Mouse (Mus musculus) neural tube, embryonic 15.5 days (tissue): ENCODE results near the gene Cd1d1. TPM values are rescaled to one million over a fixed set of nuclear protein-coding genes. Genes with fewer than 3 reads are reported as not detected.

Experiments
- ATAC-seq: fragments of 200-750 bp; cut with Nextera tagmentation; 2 replicates; pipeline ENCODE4 v1.8.0; 2017; ENCODE audit warnings: mild to moderate bottlenecking, moderate TSS enrichment, moderate library complexity; ENCODE audit not compliant: low FRiP score
- H3K27ac ChIP-seq: fragments of 300-500 bp; sonication (generic); replicated peaks from 2 replicates; pipeline ENCODE4 v1.5.1; 2015; ENCODE audit warnings: mild to moderate bottlenecking, inconsistent platforms
- H3K27me3 ChIP-seq: fragments of 300-500 bp; sonication (generic); replicated peaks from 2 replicates; pipeline ENCODE4 v1.6.1; 2015; ENCODE audit warnings: inconsistent platforms
- H3K36me3 ChIP-seq: fragments of 300-500 bp; sonication (generic); 2 replicates; pipeline ENCODE4 v1.6.1; 2015; ENCODE audit warnings: inconsistent platforms
- H3K4me1 ChIP-seq: fragments of 300-500 bp; sonication (generic); 2 replicates; pipeline ENCODE4 v1.6.1; 2015; ENCODE audit warnings: inconsistent platforms
- H3K4me2 ChIP-seq: fragments of 300-500 bp; sonication (generic); 2 replicates; pipeline ENCODE4 v1.6.1; 2015; ENCODE audit warnings: inconsistent platforms, mild to moderate bottlenecking, moderate library complexity
- H3K4me3 ChIP-seq: fragments of 300-500 bp; sonication (generic); replicated peaks from 2 replicates; pipeline ENCODE4 v1.5.1; 2015; ENCODE audit warnings: mild to moderate bottlenecking, inconsistent platforms
- H3K9ac ChIP-seq: fragments of 300-500 bp; sonication (generic); replicated peaks from 2 replicates; pipeline ENCODE4 v1.6.1; 2015; ENCODE audit warnings: mild to moderate bottlenecking, inconsistent platforms
- H3K9me3 ChIP-seq: fragments of 300-500 bp; sonication (generic); replicated peaks from 2 replicates; pipeline ENCODE4 v1.6.1; 2016; ENCODE audit warnings: inconsistent platforms
- WGBS: fragments of 180-500 bp; shearing (Covaris S2); methylation state at CpG from one replicate; pipeline ENCODE4 v1.1.7; 2015; ENCODE audit warnings: mixed read lengths; 5-methylcytosine and 5-hydroxymethylcytosine counted together
- polyA plus RNA-seq: library from polyadenylated mRNA; unstranded; fragments of >200 nt; fragmentation: Nextera tagmentation; extraction: Ambion mirVana; gene quantifications from 2 replicates; pipeline ENCODE4 v1.2.1, GENCODE M21; 2015

Gene Cd1d1
- polyA plus RNA-seq, 1 experiment from 2014 or later: 57.0 TPM

- 89% methylated on average over 17 of the region's 17 CpGs for WGBS
- Histone ChIP-seq H3K4me3 (no peak overlapping the region), H3K36me3 (no peaks in the 10 kb centered on the region), H3K27ac (no peak overlapping the region), H3K4me2 (no peak overlapping the region), H3K27me3 (no peaks in the 10 kb centered on the region), H3K9me3 (no peaks in the 10 kb centered on the region), H3K4me1 (no peaks in the 10 kb centered on the region), H3K9ac (no peak overlapping the region)
- ATAC-seq: no peak
Measured at GRCm38 (mm10) chr3:86960656-86961394, 38.4 kb downstream of the Cd1d1 start.

DNA sequence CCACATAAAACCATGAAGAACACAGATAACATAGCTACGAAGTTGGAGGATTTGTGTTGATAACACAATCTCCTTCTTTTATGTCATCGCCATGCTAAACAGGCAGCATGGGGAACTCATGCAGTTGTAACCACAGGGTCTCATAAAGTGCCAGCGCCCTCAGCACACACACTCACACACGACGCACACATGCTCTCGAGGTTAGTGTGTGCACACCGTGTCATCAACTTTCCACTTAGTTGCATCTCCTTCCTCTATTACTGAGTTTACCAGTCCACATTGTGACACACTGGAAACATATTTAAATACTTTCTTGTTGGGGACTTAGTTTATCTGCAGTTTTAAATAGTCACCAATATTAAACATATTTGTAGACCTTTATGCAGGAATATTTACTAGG is 40.2 kb downstream of the Cd1d1 start:
- 87% methylated on average over 7 of the region's 7 CpGs for WGBS
- Histone ChIP-seq H3K9ac (no peak overlapping the region), H3K27ac (no peak overlapping the region), H3K27me3 (no peaks in the 10 kb centered on the region), H3K36me3 (no peaks in the 10 kb centered on the region), H3K4me2 (no peak overlapping the region), H3K9me3 (no peaks in the 10 kb centered on the region), H3K4me1 (no peaks in the 10 kb centered on the region), H3K4me3 (no peak overlapping the region)
- no peak for ATAC-seq

DNA sequence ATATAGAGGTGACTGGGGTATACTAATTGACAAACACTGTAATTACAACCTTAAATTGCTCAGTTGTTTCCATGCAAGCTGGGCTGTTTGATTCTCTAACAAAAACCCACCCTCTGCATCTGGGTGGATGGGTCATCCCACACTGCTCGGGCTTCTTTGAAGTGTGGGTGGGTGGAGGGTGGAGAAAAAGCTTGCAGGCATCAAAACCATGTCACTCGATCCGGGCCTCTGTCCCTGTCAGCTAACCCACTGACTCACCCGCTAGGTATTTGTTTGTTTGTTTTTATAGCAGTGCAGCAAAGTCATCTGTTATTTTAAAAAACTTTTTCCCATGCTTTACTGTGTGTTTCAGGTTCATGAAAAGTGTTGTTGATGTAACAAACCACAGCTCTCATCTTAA is 43.9 kb downstream of the Cd1d1 start:
- H3K9me3 ChIP-seq: no peaks in the 10 kb centered on the region
- H3K4me3 ChIP-seq: no peak overlapping the region
- H3K27ac ChIP-seq: no peak overlapping the region
- H3K9ac ChIP-seq: no peak overlapping the region
- H3K4me1 ChIP-seq: no peaks in the 10 kb centered on the region
- H3K36me3 ChIP-seq: no peaks in the 10 kb centered on the region
- no peaks in the 10 kb centered on the region for H3K27me3 ChIP-seq
- H3K4me2 ChIP-seq: no peak overlapping the region
- no peak for ATAC-seq
- WGBS: 15% methylated on average over 4 of the region's 4 CpGs

GRCm38 (mm10) chr3:86954521-86954920 is 44.7 kb downstream of the Cd1d1 start:
- Histone ChIP-seq H3K4me3 (no peak overlapping the region), H3K4me1 (no peaks in the 10 kb centered on the region), H3K9ac (no peak overlapping the region), H3K4me2 (no peak overlapping the region), H3K36me3 (no peaks in the 10 kb centered on the region), H3K27ac (no peak overlapping the region), H3K27me3 (no peaks in the 10 kb centered on the region), H3K9me3 (no peaks in the 10 kb centered on the region)
- no peak for ATAC-seq
- 53% methylated on average over 1 of the region's 1 CpGs for WGBS

- no peaks in the 10 kb centered on the region for H3K9me3 ChIP-seq
- H3K4me3 ChIP-seq: no peak overlapping the region
- no peak overlapping the region for H3K4me2 ChIP-seq
- 89% methylated on average over 4 of the region's 4 CpGs for whole genome bisulfite sequencing
- ATAC-seq: no peak
- no peak overlapping the region for H3K9ac ChIP-seq
- no peak overlapping the region for H3K27ac ChIP-seq
- H3K4me1 ChIP-seq: no peaks in the 10 kb centered on the region
- no peaks in the 10 kb centered on the region for H3K27me3 ChIP-seq
- H3K36me3 ChIP-seq: no peaks in the 10 kb centered on the region
Measured at GRCm38 (mm10) chr3:86953819-86954218, 45.4 kb downstream of the Cd1d1 start.

- H3K27ac ChIP-seq: no peak overlapping the region
- H3K9me3 ChIP-seq: no peaks in the 10 kb centered on the region
- H3K36me3 ChIP-seq: no peaks in the 10 kb centered on the region
- H3K4me2 ChIP-seq: no peak overlapping the region
- H3K27me3 ChIP-seq: no peaks in the 10 kb centered on the region
- H3K9ac ChIP-seq: no peak overlapping the region
- no peak overlapping the region for H3K4me3 ChIP-seq
- no peak for ATAC-seq
- H3K4me1 ChIP-seq: no peaks in the 10 kb centered on the region
- 38% methylated on average over 2 of the region's 2 CpGs for WGBS
Measured at GRCm38 (mm10) chr3:86950652-86951051, 48.6 kb downstream of the Cd1d1 start.

Other genes starting within 250 kb of the Cd1d1 start
- gene Dclk2, start 78.6 kb downstream of the Cd1d1 start, polyA plus RNA-seq: 61.8 and 73.4 TPM in 2 replicates
- 5.9 and 8.0 TPM in 2 replicates for gene Kirrel, start 175.3 kb upstream of the Cd1d1 start, polyA plus RNA-seq